Mouse (Mus musculus): ENCODE results near the gene Shroom1.

The Shroom1 gene

GRCm38 (mm10) chr11:53446183-53446582 is 10.8 kb upstream of the Shroom1 start:
- no peak for DNase-seq (ENCODE audit: low spot score in 2 of 2)

GRCm38 (mm10) chr11:53447996-53448395 is 9.0 kb upstream of the Shroom1 start:
- DNase-seq (ENCODE audit: low spot score in 2 of 2), result no peak

- no peak for DNase-seq (ENCODE audit: low spot score in 2 of 2)
Measured at GRCm38 (mm10) chr11:53448529-53448928, 8.5 kb upstream of the Shroom1 start.

GRCm38 (mm10) chr11:53450070-53450705 is 6.8 kb upstream of the Shroom1 start:
- no peak for DNase-seq (ENCODE audit: low spot score in 2 of 2)

- DNase-seq (ENCODE audit: low spot score in 2 of 2), result no peak
Measured at GRCm38 (mm10) chr11:53451361-53451760, 5.6 kb upstream of the Shroom1 start.

- DNase-seq (ENCODE audit: low spot score in 2 of 2), result no peak
Measured at GRCm38 (mm10) chr11:53452396-53452795, 4.6 kb upstream of the Shroom1 start.

GRCm38 (mm10) chr11:53453031-53453430 is 4.0 kb upstream of the Shroom1 start:
- no peak for DNase-seq (ENCODE audit: low spot score in 2 of 2)

GRCm38 (mm10) chr11:53457372-53457954 is 458 bp downstream of the Shroom1 start:
- DNase-seq (ENCODE audit: low spot score in 2 of 2), result no peak

- DNase-seq (ENCODE audit: low spot score in 2 of 2), result no peak
Measured at GRCm38 (mm10) chr11:53458996-53459395, 2.0 kb downstream of the Shroom1 start.

GRCm38 (mm10) chr11:53460192-53460591 is 3.2 kb downstream of the Shroom1 start:
- no peak for DNase-seq (ENCODE audit: low spot score in 2 of 2)

- no peak for DNase-seq (ENCODE audit: low spot score in 2 of 2)
Measured at GRCm38 (mm10) chr11:53461727-53462126, 4.7 kb downstream of the Shroom1 start.

GRCm38 (mm10) chr11:53463551-53464424 is 6.8 kb downstream of the Shroom1 start:
- no peak for DNase-seq (ENCODE audit: low spot score in 2 of 2)

- DNase-seq (ENCODE audit: low spot score in 2 of 2), result peak; percentile 38 to 77
Measured at GRCm38 (mm10) chr11:53466231-53466971, 9.4 kb downstream of the Shroom1 start.

GRCm38 (mm10) chr11:53469294-53469967 is 12.4 kb downstream of the Shroom1 start:
- no peak for DNase-seq (ENCODE audit: low spot score in 2 of 2)

GRCm38 (mm10) chr11:53469968-53470695 is 13.1 kb downstream of the Shroom1 start, which contains the start of gene Gm9837:
Gene Gm9837 (minus strand): TSS chr11:53470479.
- DNase-seq (ENCODE audit: low spot score in 2 of 2), result peak; percentile 91 to 94

GRCm38 (mm10) chr11:53472709-53473108 is 15.7 kb downstream of the Shroom1 start:
- DNase-seq (ENCODE audit: low spot score in 2 of 2), result no peak

GRCm38 (mm10) chr11:53475620-53476019 is 18.6 kb downstream of the Shroom1 start:
- DNase-seq (ENCODE audit: low spot score in 2 of 2), result no peak

- DNase-seq (ENCODE audit: low spot score in 2 of 2), result no peak
Measured at GRCm38 (mm10) chr11:53477833-53478232, 20.8 kb downstream of the Shroom1 start.

- DNase-seq (ENCODE audit: low spot score in 2 of 2), result peak; percentile 56 to 57
Measured at GRCm38 (mm10) chr11:53478383-53479170, 21.6 kb downstream of the Shroom1 start.

Data from spleen, postnatal 10 days (tissue).